Mouse (Mus musculus) heart, postnatal 0 days (tissue): ENCODE measurements around the gene Ngf.

ENCODE experiments used
- CTCF ChIP-seq: IDR thresholded peaks from 2 replicates; pipeline ENCODE4 v1.5.1; 2016; ENCODE audit warnings: antibody characterized with exemption, control low read depth, low read depth
- EP300 ChIP-seq: IDR thresholded peaks from 2 replicates; pipeline ENCODE4 v1.6.1; 2016; ENCODE audit warnings: antibody characterized with exemption, low read depth

DNA sequence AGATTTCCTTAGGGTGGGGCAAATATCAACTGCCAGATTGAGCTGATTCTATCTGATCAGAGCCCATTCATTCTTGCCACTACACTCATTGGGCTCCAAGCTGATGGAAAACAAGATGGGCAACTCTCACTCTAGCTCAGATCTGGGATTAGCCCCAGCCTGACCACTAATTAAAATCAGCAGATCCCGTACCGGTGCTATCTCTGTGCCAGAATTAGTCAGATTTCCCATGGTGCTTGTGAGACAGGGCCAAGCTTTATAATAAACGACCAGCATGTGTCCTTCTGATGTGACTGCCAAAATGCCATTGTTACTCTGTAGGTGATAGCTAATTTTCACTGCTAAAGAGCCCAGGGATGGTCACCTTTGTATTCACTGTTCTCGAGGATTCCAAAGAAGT is 31.5 kb downstream of the Ngf start:
- TF ChIP-seq CTCF (no peak), EP300 (no peak)
